Mouse (Mus musculus): ENCODE results near the gene Apod. TPM values are rescaled to one million over a fixed set of nuclear protein-coding genes. Genes with fewer than 3 reads are reported as not detected.

Apod gene
- polyA plus RNA-seq, 1 experiment from 2014 or later = 93.8 TPM

DNA sequence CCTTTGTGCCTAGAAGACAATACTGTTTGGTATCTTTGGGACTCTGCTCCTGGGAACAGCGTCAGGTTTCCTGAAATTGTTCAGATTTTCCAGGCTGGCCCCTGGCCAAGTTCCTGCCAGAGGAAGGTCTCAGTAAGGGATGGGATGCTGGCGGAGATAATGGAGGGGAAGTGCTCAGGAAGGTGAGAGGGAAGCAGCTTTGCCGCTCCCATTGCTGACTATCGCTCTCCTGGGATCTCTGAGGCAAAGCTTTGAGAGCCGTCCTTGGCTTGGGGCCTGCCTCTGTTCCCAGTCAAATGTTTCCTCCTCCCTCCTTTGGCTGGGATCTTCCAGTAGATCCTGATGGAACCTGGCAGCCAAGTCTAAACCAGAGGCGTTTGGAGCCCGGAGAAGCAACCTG lies 38.1 kb downstream of the Apod start:
- Histone ChIP-seq H3K27me3 (no peaks in the 10 kb centered on the region), H3K9ac (no peak overlapping the region), H3K36me3 (no peaks in the 10 kb centered on the region), H3K27ac (replicated peaks) (no peak overlapping the region), H3K4me2 (no peak overlapping the region), H3K4me1 (replicated peaks) (peaks cover 23% of the 10 kb centered on the region), H3K4me3 (no peak overlapping the region), H3K9me3 (no peaks in the 10 kb centered on the region)
- 57% methylated on average over 7 of the region's 7 CpGs for WGBS
- no peak for ATAC-seq (ENCODE audit: low FRiP score, low read depth)

DNA sequence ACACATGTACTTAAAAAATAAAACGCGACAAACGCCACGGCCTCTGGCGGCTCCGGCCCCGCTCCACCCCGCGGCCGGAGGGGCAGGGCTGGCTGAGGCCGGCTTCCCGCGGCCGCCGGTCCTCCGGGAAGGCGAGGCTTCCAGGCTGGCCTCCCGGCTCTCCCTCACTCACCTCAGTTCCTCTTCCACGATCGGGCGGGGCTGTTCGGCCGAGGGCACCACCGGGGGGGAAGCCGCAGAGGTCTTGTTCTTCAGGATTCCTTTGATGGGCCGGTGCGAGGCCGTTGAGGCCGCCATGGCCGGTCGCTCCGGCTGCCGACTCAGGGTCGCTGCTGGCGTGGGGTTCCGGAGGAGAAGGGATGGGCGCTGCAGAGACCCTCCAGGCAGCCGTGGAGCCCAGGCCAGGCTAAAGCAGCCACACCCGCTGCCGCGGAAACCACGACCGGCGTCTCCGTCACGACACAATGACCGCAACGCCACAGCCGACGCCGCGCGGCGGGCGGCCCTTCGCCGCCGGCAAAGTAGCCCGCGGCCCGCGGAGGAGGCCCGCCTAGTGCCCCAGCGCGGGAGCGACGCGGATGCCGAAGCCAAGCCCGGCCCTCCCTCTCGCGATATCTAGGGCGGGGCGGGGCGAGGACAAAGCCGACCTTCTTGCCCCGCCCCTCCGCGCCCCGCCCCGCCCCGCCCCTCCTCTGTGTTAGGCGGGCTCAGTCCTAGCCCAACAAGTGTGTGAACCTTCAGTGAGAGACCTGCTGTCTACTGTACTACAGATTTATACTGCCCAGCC lies 39.7 kb downstream of the Apod start, which contains the start of gene Ppp1r2:
Gene Ppp1r2, minus strand, starts transcription at position 604 of the 787 bp plus-strand sequence.
- Histone ChIP-seq H3K4me1 (replicated peaks) (peaks cover 32% of the 10 kb centered on the region), H3K27me3 (no peaks in the 10 kb centered on the region), H3K36me3 (no peaks in the 10 kb centered on the region), H3K27ac (replicated peaks) (peak within 1 kb of the TSS; percentile 86), H3K9ac (peak within 1 kb of the TSS; percentile 97), H3K9me3 (no peaks in the 10 kb centered on the region), H3K4me2 (peak within 1 kb of the TSS; percentile 65), H3K4me3 (peak within 1 kb of the TSS; percentile 98)
- peak; percentile 95 for ATAC-seq (ENCODE audit: low FRiP score, low read depth)
- WGBS = under 1% methylated on average over 78 of the region's 83 CpGs

DNA sequence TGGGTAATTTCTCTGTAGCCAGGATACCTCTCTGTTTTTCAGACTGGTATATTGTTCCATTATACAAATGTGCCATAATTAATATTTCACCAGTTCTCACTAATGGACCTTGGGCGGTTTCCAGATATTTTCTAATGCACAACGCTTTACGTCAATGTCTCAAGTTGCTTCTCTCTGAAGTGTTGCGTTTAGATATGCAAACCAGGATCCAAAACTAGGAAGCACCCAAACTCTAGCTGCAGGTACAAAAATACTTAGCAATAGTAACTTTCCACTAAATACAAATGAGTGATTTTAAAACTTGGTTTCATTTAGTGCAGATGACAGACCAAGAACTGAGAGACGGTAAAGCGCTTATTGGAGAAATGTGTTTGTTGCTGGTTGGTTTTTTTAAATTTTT lies 40.5 kb downstream of the Apod start:
- Histone ChIP-seq H3K4me2 (peak overlapping the region; percentile 65), H3K9ac (peak overlapping the region; percentile 97), H3K4me1 (replicated peaks) (peaks cover 35% of the 10 kb centered on the region), H3K4me3 (peak overlapping the region; percentile 98), H3K27me3 (no peaks in the 10 kb centered on the region), H3K36me3 (no peaks in the 10 kb centered on the region), H3K27ac (replicated peaks) (peak overlapping the region; percentile 86), H3K9me3 (no peaks in the 10 kb centered on the region)
- WGBS = 5% methylated on average over 6 of the region's 6 CpGs
- no peak for ATAC-seq (ENCODE audit: low FRiP score, low read depth)

DNA sequence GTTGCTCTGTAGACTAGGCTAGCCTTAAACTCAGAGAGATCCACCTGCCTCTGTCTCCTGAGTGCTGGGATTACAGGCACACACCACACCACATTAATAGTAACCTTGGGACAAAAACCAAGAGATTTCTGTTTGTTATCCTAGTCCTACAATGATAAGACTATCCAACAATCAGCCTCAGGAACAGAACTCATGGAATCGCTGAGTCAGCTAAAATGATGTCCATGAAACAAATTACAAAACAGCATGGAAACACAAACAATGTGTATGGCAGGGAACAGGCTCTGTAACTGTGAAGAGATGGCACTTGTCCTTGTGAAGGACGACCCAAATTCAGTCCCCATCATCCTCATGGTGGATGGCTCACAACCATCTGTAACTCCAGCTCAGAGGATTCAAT lies 47.9 kb downstream of the Apod start:
- no peak for ATAC-seq (ENCODE audit: low FRiP score, low read depth)
- Histone ChIP-seq H3K9me3 (no peaks in the 10 kb centered on the region), H3K4me3 (no peak overlapping the region), H3K27me3 (no peaks in the 10 kb centered on the region), H3K9ac (no peak overlapping the region), H3K4me2 (no peak overlapping the region), H3K36me3 (peaks cover 3% of the 10 kb centered on the region; the same call in 1 of the 2 replicates), H3K27ac (replicated peaks) (no peak overlapping the region), H3K4me1 (replicated peaks) (peaks cover 13% of the 10 kb centered on the region; the same call in 1 of the 2 replicates)
- 95% methylated on average over 2 of the region's 2 CpGs for WGBS

DNA sequence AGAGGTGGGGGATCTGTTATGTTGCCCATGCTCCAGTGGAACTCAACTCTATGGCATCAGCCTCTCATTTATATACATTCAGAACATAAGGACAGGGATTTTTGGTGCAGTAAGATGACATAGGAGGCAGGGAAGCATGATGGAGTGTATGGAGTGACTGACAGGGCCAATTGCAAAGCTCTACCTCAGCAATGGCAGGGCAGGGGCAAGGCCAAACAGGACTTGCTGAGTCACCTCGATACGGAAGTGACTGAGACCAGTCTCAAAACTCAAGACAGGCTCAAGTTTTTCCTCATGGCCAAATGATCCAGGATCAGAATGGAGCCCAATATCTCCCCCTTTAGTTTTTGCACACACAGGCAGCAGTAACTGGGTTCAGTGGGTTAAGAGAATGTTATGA lies 58.5 kb downstream of the Apod start:
- WGBS = 94% methylated on average over 2 of the region's 2 CpGs
- no peaks in the 10 kb centered on the region for H3K4me1 ChIP-seq (replicated peaks)
- H3K4me2 ChIP-seq = no peak overlapping the region
- H3K27ac ChIP-seq (replicated peaks) = no peak overlapping the region
- H3K36me3 ChIP-seq = peaks cover 46% of the 10 kb centered on the region
- H3K9ac ChIP-seq = no peak overlapping the region
- no peak for ATAC-seq (ENCODE audit: low FRiP score, low read depth)
- H3K27me3 ChIP-seq = no peaks in the 10 kb centered on the region
- H3K4me3 ChIP-seq = no peak overlapping the region
- no peaks in the 10 kb centered on the region for H3K9me3 ChIP-seq

DNA sequence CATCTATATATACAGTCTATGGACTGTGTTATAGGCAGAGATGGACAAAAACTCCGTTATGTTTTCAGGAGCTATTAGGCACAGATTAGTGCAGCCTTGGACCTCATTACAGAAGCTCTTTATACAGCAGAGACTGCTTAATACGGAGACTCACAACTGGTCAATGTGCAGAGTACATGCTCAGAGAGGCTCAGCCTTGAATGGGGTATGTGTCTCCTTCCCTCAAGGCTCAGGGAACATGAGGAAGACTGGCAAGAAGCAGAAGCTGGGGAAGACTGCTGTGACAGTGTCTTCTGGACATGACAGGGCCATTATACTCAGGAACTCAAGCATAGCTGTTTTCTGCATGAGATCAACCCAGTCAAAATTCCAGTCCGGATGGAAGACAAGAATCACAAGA lies 58.9 kb downstream of the Apod start:
- Histone ChIP-seq H3K4me3 (no peak overlapping the region), H3K4me1 (replicated peaks) (no peaks in the 10 kb centered on the region), H3K36me3 (peaks cover 42% of the 10 kb centered on the region), H3K27me3 (no peaks in the 10 kb centered on the region), H3K9me3 (no peaks in the 10 kb centered on the region), H3K9ac (no peak overlapping the region), H3K4me2 (no peak overlapping the region), H3K27ac (replicated peaks) (no peak overlapping the region)
- no peak for ATAC-seq (ENCODE audit: low FRiP score, low read depth)
- WGBS = 68% methylated on average over 3 of the region's 3 CpGs

DNA sequence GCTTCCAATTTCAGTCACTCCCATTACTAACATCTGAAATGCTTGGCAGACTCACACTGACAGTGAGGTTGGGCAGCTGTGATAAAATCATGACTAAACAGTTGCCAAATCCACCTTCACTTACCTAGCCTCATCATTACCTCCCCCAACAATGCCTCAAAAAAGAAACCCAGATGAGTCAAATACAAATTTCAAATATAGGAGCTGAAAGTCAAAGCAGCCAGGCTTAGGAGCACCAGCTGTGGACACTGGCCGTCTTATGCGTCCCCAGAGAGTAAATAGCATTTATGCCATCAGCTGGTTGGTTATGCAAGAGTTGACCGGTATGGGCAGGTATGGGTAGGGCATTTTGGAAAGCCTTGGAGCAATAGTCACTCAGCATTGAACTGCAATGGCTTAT lies 65.2 kb downstream of the Apod start:
- no peak overlapping the region for H3K4me2 ChIP-seq
- H3K9me3 ChIP-seq = no peaks in the 10 kb centered on the region
- H3K27ac ChIP-seq (replicated peaks) = no peak overlapping the region
- 0 out of 2 replicates have a peak, but pooled peaks cover 8% of the 10 kb centered on the region for H3K36me3 ChIP-seq
- H3K4me1 ChIP-seq (replicated peaks) = no peaks in the 10 kb centered on the region
- H3K27me3 ChIP-seq = no peaks in the 10 kb centered on the region
- no peak for ATAC-seq (ENCODE audit: low FRiP score, low read depth)
- 78% methylated on average over 3 of the region's 3 CpGs for WGBS
- H3K4me3 ChIP-seq = no peak overlapping the region
- no peak overlapping the region for H3K9ac ChIP-seq

DNA sequence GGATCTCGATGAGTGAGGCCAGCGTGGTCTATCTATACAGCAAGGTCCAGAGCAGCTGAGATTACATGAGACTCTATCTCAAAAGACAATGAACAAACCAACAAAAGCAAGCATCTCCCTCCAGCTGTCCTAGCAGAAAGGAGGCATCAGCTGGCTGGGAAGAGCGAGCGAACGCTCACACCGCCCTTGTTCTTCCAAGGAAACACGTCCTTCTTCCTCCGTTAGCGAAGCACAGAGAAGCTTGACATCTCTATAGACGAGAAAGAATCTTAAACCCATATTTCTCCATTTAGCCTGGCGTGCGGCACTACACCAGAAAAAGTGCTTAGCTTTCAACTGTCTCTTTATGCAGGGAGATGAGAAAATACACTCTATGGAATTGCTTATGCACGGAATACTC lies 65.9 kb downstream of the Apod start:
- WGBS = 71% methylated on average over 13 of the region's 13 CpGs
- Histone ChIP-seq H3K9ac (no peak overlapping the region), H3K27me3 (no peaks in the 10 kb centered on the region), H3K27ac (replicated peaks) (no peak overlapping the region), H3K4me1 (replicated peaks) (no peaks in the 10 kb centered on the region), H3K4me2 (no peak overlapping the region), H3K36me3 (0 out of 2 replicates have a peak, but pooled peaks cover 8% of the 10 kb centered on the region), H3K4me3 (no peak overlapping the region), H3K9me3 (no peaks in the 10 kb centered on the region)
- no peak for ATAC-seq (ENCODE audit: low FRiP score, low read depth)

DNA sequence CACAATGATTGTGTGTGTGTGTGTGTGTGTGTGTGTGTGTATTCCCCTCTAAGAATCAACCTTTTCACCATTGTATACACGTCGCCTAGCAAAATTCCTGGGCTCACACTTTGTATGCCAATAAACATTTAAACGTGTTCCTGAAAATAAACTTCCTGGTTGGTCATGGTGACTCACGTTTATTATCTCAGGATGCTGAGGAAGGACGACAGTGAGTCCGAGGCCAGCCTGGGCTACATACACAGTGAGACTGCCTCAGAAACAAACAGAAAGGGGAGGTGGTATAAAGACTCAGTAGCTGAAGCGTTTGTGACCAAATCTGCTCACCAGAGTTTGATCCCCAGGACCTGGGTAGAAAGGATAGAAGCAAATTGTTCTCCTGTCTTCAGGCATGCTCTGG lies 67.2 kb downstream of the Apod start:
- Histone ChIP-seq H3K27me3 (no peaks in the 10 kb centered on the region), H3K27ac (replicated peaks) (no peak overlapping the region), H3K4me2 (no peak overlapping the region), H3K9me3 (no peaks in the 10 kb centered on the region), H3K4me1 (replicated peaks) (no peaks in the 10 kb centered on the region), H3K36me3 (0 out of 2 replicates have a peak, but pooled peaks cover 4% of the 10 kb centered on the region), H3K4me3 (no peak overlapping the region), H3K9ac (no peak overlapping the region)
- ATAC-seq (ENCODE audit: low FRiP score, low read depth) = no peak
- WGBS = 87% methylated on average over 7 of the region's 7 CpGs

Small RNA genes within 50 kb of the gene (microRNA-seq; reads per million reads assigned to microRNA genes)
- gene Gm27415 = not detected

Other genes with a start within 250 kb of the Apod start
- 15.4 and 17.3 TPM in 2 replicates for gene Xxylt1, start 233.4 kb downstream of the Apod start, polyA plus RNA-seq (2015; fragmentation: Nextera tagmentation; extraction: Ambion mirVana)
- gene Acap2, start 113.6 kb downstream of the Apod start, polyA plus RNA-seq (2015; fragmentation: Nextera tagmentation; extraction: Ambion mirVana) = 11.5 and 13.4 TPM in 2 replicates
- gene Ppp1r2, start 39.5 kb downstream of the Apod start, polyA plus RNA-seq (2015; fragmentation: Nextera tagmentation; extraction: Ambion mirVana) = 94.0 and 100 TPM in 2 replicates
- 123 and 125 TPM in 2 replicates for gene Bdh1, start 107.5 kb upstream of the Apod start, polyA plus RNA-seq (2015; fragmentation: Nextera tagmentation; extraction: Ambion mirVana)

Measured in hindbrain, embryonic 15.5 days (tissue).